Mouse (Mus musculus) olfactory bulb, adult 2 months (tissue): ENCODE measurements around the gene Lpo.

Experiments
- CTCF ChIP-seq: fragments of 200-500 bp; IDR thresholded peaks from 2 replicates; pipeline ENCODE4 v1.5.1; 2012; ENCODE audit warnings: low read depth, mild to moderate bottlenecking, low read length, moderate library complexity; ENCODE audit not compliant: insufficient read depth
- POLR2A ChIP-seq: fragments of 200-500 bp; IDR thresholded peaks from 2 replicates; pipeline ENCODE4 v1.6.1; 2012; ENCODE audit warnings: mild to moderate bottlenecking, low read depth, low read length, moderate library complexity; ENCODE audit not compliant: insufficient read depth

DNA sequence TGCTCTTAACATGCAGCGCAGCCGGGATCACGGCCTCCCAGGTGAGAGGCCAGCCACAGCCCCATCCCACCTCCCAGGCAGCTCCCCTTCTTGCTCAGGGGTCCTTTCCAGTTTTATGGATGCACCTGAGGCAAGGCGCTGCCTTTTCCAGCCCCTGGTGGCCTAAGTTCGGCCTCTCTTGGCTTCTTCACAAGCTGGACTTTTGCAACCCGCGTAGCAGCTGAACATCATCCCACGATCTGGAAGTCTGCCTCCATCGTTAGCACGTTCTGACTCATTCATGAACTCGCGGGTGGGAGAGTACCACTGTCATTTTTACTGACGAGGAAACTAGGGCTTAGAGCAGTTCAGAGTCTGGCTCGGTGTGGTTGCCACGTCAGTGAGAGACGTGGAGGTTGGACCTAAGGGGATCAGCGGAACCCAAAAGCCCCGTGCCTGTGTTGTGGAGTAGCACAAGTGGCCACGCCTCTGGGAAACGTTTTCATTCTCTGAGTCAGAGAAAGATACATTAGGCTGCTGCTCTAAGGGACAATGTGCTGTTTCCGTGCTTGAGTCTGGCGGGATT is 26.3 kb downstream of the Lpo start:
- TF ChIP-seq POLR2A (no peak), CTCF (no peak)
